Mouse (Mus musculus): ENCODE data around the gene Coro7. TPM values are rescaled to one million over a fixed set of nuclear protein-coding genes. Genes with fewer than 3 reads are reported as not detected.

The Coro7 gene
- polyA plus RNA-seq, 1 experiment = 31.2 TPM

DNA sequence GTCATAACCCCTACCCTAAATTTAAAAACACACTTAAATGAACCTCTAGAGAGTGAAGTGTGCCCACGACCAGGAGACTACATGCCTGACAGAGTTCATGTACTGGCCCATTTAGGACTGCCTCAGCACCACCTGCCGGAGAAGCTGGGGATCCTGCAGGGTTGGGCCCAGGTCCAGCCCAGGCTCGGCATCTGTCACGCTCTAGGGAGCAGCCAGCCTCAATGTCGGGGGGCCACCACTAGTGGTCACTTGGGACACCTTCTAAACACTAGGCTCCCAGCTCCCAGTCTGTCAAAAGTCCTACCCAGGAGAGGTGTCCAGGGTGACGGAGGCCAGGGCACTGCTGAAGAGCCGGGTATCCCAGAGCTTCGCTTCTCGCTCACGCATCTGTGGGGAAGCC is 24.9 kb downstream of the Coro7 start:
- TF ChIP-seq POLR2A (IDR thresholded peaks at IDR 0.05; ENCODE audit: insufficient read depth, low read length) (no peak), CTCF (IDR thresholded peaks at IDR 0.05; ENCODE audit: low read depth, low read length) (no peak), EP300 (IDR thresholded peaks at IDR 0.05; ENCODE audit: insufficient read depth, low read depth, low read length) (no peak)
- H3K27ac ChIP-seq (ENCODE audit: insufficient read depth, low read length) = no peak overlapping the region
- H3K9me3 ChIP-seq (replicated peaks; ENCODE audit: control insufficient read depth, insufficient read depth, low read length, poor library complexity, severe bottlenecking) = no peaks in the 10 kb centered on the region
- H3K9ac ChIP-seq (ENCODE audit: low read depth, poor library complexity, severe bottlenecking) = no peak overlapping the region
- H3K36me3 ChIP-seq (ENCODE audit: control insufficient read depth, insufficient read depth, low read length, poor library complexity, severe bottlenecking) = no peaks in the 10 kb centered on the region
- H3K27me3 ChIP-seq (ENCODE audit: control insufficient read depth, insufficient read depth, low read length, poor library complexity, severe bottlenecking) = no peaks in the 10 kb centered on the region
- no peaks in the 10 kb centered on the region for H3K4me1 ChIP-seq (ENCODE audit: control insufficient read depth, insufficient read depth, low read length)
- H3K4me3 ChIP-seq (ENCODE audit: low read depth, low read length) = no peak overlapping the region

DNA sequence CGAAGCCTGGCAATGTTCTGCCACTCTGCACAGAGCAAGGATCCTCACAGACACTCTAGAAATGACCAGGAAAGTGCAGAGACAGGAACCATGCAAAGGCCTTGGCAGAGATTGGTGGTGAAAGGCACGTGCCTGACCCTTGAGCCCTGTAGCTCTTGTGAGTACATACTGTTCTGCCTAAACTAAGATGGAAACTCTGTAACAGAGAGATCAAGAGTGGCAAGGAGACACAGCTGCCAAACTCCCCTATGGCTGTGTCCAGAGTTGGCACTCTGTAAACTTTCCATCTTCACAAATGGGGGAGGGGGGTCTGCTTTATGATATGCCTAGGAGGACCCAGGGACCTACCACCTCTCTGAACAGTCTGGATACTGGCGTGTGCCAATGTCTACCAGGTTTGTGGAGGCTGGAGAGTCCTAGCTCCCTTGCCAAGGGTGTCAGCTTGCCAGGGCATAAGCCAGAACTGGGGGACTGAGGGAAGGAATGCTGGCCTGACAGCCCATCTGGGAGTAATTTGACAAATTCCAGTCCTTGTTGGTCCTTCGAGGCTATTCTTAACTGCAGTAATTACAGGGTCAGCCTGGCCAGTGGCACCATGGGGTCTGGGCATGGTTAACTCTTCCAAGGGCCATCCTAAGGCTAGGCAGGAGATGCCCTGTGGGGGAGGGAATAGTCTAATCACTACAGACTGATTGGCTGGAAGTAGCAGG is 26.7 kb downstream of the Coro7 start:
- no peaks in the 10 kb centered on the region for H3K9me3 ChIP-seq (replicated peaks; ENCODE audit: control insufficient read depth, insufficient read depth, low read length, poor library complexity, severe bottlenecking)
- no peaks in the 10 kb centered on the region for H3K36me3 ChIP-seq (ENCODE audit: control insufficient read depth, insufficient read depth, low read length, poor library complexity, severe bottlenecking)
- H3K4me1 ChIP-seq (ENCODE audit: control insufficient read depth, insufficient read depth, low read length) = no peaks in the 10 kb centered on the region
- H3K27ac ChIP-seq (ENCODE audit: insufficient read depth, low read length) = no peak overlapping the region
- TF ChIP-seq POLR2A (IDR thresholded peaks at IDR 0.05; ENCODE audit: insufficient read depth, low read length) (no peak), CTCF (IDR thresholded peaks at IDR 0.05; ENCODE audit: low read depth, low read length) (no peak), EP300 (IDR thresholded peaks at IDR 0.05; ENCODE audit: insufficient read depth, low read depth, low read length) (no peak)
- H3K4me3 ChIP-seq (ENCODE audit: low read depth, low read length) = no peak overlapping the region
- no peak overlapping the region for H3K9ac ChIP-seq (ENCODE audit: low read depth, poor library complexity, severe bottlenecking)
- no peaks in the 10 kb centered on the region for H3K27me3 ChIP-seq (ENCODE audit: control insufficient read depth, insufficient read depth, low read length, poor library complexity, severe bottlenecking)

DNA sequence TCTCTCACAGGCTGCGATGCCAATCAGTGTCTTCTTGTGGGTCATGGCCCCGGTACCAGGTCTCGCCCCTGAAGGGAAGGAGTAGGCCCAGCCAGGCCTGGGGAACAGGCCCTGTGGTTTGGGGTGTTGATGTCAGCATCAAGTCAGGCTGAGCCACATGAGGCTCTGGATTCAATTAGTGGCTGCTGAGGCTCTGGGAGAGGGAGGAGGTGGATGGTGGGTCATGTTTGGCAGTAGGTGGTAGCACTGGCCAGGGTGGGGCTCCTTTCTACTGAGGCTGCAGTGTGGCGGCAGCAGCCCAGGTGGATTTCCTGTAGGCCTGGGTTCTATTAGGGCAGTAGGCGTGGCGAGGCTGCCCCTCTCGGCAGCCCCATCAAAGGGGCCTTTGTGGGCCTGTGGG is 28.0 kb downstream of the Coro7 start:
- Histone ChIP-seq H3K9ac (ENCODE audit: low read depth, poor library complexity, severe bottlenecking) (no peak overlapping the region), H3K4me3 (ENCODE audit: low read depth, low read length) (no peak overlapping the region), H3K4me1 (ENCODE audit: control insufficient read depth, insufficient read depth, low read length) (no peaks in the 10 kb centered on the region), H3K27me3 (ENCODE audit: control insufficient read depth, insufficient read depth, low read length, poor library complexity, severe bottlenecking) (no peaks in the 10 kb centered on the region), H3K36me3 (ENCODE audit: control insufficient read depth, insufficient read depth, low read length, poor library complexity, severe bottlenecking) (no peaks in the 10 kb centered on the region), H3K9me3 (replicated peaks; ENCODE audit: control insufficient read depth, insufficient read depth, low read length, poor library complexity, severe bottlenecking) (no peaks in the 10 kb centered on the region), H3K27ac (ENCODE audit: insufficient read depth, low read length) (no peak overlapping the region)
- TF ChIP-seq EP300 (IDR thresholded peaks at IDR 0.05; ENCODE audit: insufficient read depth, low read depth, low read length) = no peak
- TF ChIP-seq CTCF (IDR thresholded peaks at IDR 0.05; ENCODE audit: low read depth, low read length) = no peak
- TF ChIP-seq POLR2A (IDR thresholded peaks at IDR 0.05; ENCODE audit: insufficient read depth, low read length) = no peak

DNA sequence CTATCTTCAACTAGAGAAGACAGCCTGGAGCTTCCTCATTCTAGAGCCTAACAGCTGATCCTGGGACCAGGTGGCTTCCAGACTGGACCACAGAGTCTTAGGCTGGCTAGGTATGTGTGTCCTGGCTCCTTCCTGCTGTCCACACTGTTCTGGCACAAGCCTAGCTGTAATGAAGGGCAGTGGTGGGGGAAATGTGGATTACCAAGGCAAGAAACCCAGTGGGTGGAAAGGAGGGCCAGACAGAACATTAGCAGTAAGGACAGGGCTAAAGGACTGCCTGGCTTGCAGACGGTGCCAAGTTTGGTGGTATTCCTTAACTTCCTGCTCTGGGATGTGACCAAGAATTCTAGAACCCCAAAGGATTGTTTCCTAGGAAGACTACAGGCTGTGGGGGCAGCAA is 28.5 kb downstream of the Coro7 start:
- Histone ChIP-seq H3K27me3 (ENCODE audit: control insufficient read depth, insufficient read depth, low read length, poor library complexity, severe bottlenecking) (no peaks in the 10 kb centered on the region), H3K4me1 (ENCODE audit: control insufficient read depth, insufficient read depth, low read length) (no peaks in the 10 kb centered on the region), H3K27ac (ENCODE audit: insufficient read depth, low read length) (no peak overlapping the region), H3K4me3 (ENCODE audit: low read depth, low read length) (no peak overlapping the region), H3K9ac (ENCODE audit: low read depth, poor library complexity, severe bottlenecking) (no peak overlapping the region), H3K9me3 (replicated peaks; ENCODE audit: control insufficient read depth, insufficient read depth, low read length, poor library complexity, severe bottlenecking) (no peaks in the 10 kb centered on the region), H3K36me3 (ENCODE audit: control insufficient read depth, insufficient read depth, low read length, poor library complexity, severe bottlenecking) (no peaks in the 10 kb centered on the region)
- TF ChIP-seq POLR2A (IDR thresholded peaks at IDR 0.05; ENCODE audit: insufficient read depth, low read length) (no peak), EP300 (IDR thresholded peaks at IDR 0.05; ENCODE audit: insufficient read depth, low read depth, low read length) (no peak), CTCF (IDR thresholded peaks at IDR 0.05; ENCODE audit: low read depth, low read length) (no peak)

DNA sequence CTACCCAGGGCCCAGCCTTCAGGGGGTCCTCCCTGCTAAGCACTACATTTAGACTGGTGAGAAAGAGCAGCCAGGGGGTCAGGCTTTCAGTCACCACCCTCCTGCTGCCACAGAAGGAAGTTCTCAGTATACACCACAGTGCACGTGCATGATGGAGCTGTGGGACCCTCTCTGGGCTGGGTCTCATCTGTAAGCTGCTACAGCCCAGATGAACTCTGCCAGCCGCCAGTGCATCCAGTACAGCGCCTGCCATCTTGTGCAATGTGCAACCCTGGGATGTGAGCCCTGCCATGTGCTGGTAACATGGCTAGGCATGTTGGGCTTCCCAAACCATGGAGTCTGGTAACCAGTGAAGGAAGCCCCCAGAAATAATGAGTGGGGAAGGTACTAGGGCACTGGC is 29.4 kb downstream of the Coro7 start:
- no peaks in the 10 kb centered on the region for H3K9me3 ChIP-seq (replicated peaks; ENCODE audit: control insufficient read depth, insufficient read depth, low read length, poor library complexity, severe bottlenecking)
- TF ChIP-seq POLR2A (IDR thresholded peaks at IDR 0.05; ENCODE audit: insufficient read depth, low read length) = no peak
- no peaks in the 10 kb centered on the region for H3K4me1 ChIP-seq (ENCODE audit: control insufficient read depth, insufficient read depth, low read length)
- no peaks in the 10 kb centered on the region for H3K36me3 ChIP-seq (ENCODE audit: control insufficient read depth, insufficient read depth, low read length, poor library complexity, severe bottlenecking)
- no peak overlapping the region for H3K9ac ChIP-seq (ENCODE audit: low read depth, poor library complexity, severe bottlenecking)
- H3K27me3 ChIP-seq (ENCODE audit: control insufficient read depth, insufficient read depth, low read length, poor library complexity, severe bottlenecking) = no peaks in the 10 kb centered on the region
- H3K27ac ChIP-seq (ENCODE audit: insufficient read depth, low read length) = no peak overlapping the region
- H3K4me3 ChIP-seq (ENCODE audit: low read depth, low read length) = no peak overlapping the region

DNA sequence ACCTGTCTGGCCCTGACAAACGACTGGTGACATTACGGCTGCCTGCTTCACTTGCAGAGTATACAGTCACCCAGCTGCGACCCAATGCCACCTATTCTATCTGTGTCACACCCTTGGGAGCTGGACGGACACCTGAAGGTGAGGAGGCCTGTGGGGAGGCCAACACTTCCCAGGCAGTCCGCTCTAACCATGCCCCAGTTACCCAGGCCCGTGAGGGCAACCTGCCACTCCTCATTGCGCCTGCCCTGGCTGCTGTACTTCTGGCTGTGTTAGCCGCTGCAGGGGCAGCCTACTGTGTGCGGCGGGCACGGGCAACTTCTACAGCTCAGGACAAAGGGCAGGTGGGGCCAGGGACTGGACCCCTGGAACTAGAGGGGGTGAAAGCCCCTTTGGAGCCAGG is 29.9 kb downstream of the Coro7 start:
- Histone ChIP-seq H3K36me3 (ENCODE audit: control insufficient read depth, insufficient read depth, low read length, poor library complexity, severe bottlenecking) (no peaks in the 10 kb centered on the region), H3K9me3 (replicated peaks; ENCODE audit: control insufficient read depth, insufficient read depth, low read length, poor library complexity, severe bottlenecking) (no peaks in the 10 kb centered on the region), H3K27ac (ENCODE audit: insufficient read depth, low read length) (no peak overlapping the region), H3K4me1 (ENCODE audit: control insufficient read depth, insufficient read depth, low read length) (no peaks in the 10 kb centered on the region), H3K27me3 (ENCODE audit: control insufficient read depth, insufficient read depth, low read length, poor library complexity, severe bottlenecking) (no peaks in the 10 kb centered on the region), H3K4me3 (ENCODE audit: low read depth, low read length) (no peak overlapping the region), H3K9ac (ENCODE audit: low read depth, poor library complexity, severe bottlenecking) (no peak overlapping the region)
- no peak for TF ChIP-seq CTCF (IDR thresholded peaks at IDR 0.05; ENCODE audit: low read depth, low read length)
- no peak for TF ChIP-seq POLR2A (IDR thresholded peaks at IDR 0.05; ENCODE audit: insufficient read depth, low read length)
